Mouse (Mus musculus) midbrain, postnatal 0 days (tissue): ENCODE measurements around the gene Ptprd. TPM values are rescaled to one million over a fixed set of nuclear protein-coding genes. Genes with fewer than 3 reads are reported as not detected.

Source experiments
- ATAC-seq: fragments of 200-750 bp; cut with Nextera tagmentation; 2 replicates; pipeline ENCODE4 v1.8.0; 2017; ENCODE audit warnings: moderate number of reproducible peaks, mild to moderate bottlenecking, moderate TSS enrichment, moderate library complexity; ENCODE audit not compliant: low FRiP score
- DNase-seq: peaks from one replicate; pipeline ENCODE4 v3.0.0-alpha.2; 2015; ENCODE audit warnings: low spot score
- H3K27ac ChIP-seq: fragments of 300-500 bp; sonication (generic); 2 replicates; pipeline ENCODE4 v1.5.1; 2014; ENCODE audit warnings: low read depth, mild to moderate bottlenecking, low read length, mixed read lengths
- H3K27me3 ChIP-seq: fragments of 300-500 bp; sonication (generic); 2 replicates; pipeline ENCODE4 v1.6.1; 2014; ENCODE audit warnings: low read length, control low read depth, mixed read lengths; ENCODE audit not compliant: insufficient read depth
- H3K36me3 ChIP-seq: fragments of 300-500 bp; sonication (generic); 2 replicates; pipeline ENCODE4 v1.6.1; 2014; ENCODE audit warnings: low read length, control low read depth, mixed read lengths; ENCODE audit not compliant: insufficient read depth
- H3K4me1 ChIP-seq: fragments of 300-500 bp; sonication (generic); 2 replicates; pipeline ENCODE4 v1.6.1; 2014; ENCODE audit warnings: mild to moderate bottlenecking, control low read depth, antibody characterized with exemption, low read length, mixed read lengths; ENCODE audit not compliant: insufficient read depth
- H3K4me2 ChIP-seq: fragments of 300-500 bp; sonication (generic); 2 replicates; pipeline ENCODE4 v1.6.1; 2014; ENCODE audit warnings: low read depth, mild to moderate bottlenecking, low read length, mixed read lengths; ENCODE audit not compliant: poor library complexity, severe bottlenecking
- H3K4me3 ChIP-seq: fragments of 300-500 bp; sonication (generic); 2 replicates; pipeline ENCODE4 v1.5.1; 2014; ENCODE audit warnings: low read depth, mild to moderate bottlenecking, low read length, moderate library complexity
- H3K9ac ChIP-seq: fragments of 300-500 bp; sonication (generic); replicated peaks from 2 replicates; pipeline ENCODE4 v1.6.1; 2014; ENCODE audit warnings: mild to moderate bottlenecking, low read length, moderate library complexity, mixed read lengths; ENCODE audit not compliant: poor library complexity, severe bottlenecking
- H3K9me3 ChIP-seq: fragments of 300-500 bp; sonication (generic); 2 replicates; pipeline ENCODE4 v1.6.1; 2016; ENCODE audit warnings: low read length, control low read depth
- CTCF ChIP-seq: IDR thresholded peaks from 2 replicates; pipeline ENCODE4 v1.5.1; 2016; ENCODE audit warnings: antibody characterized with exemption, mild to moderate bottlenecking
- WGBS: fragments of 180-500 bp; shearing (Covaris S2); extraction: QIAGEN DNeasy Blood & Tissue Kit; methylation state at CpG from one replicate; pipeline ENCODE4 v1.1.7; 2014; 5-methylcytosine and 5-hydroxymethylcytosine counted together
- polyA plus RNA-seq: library from polyadenylated mRNA; unstranded; fragments of >200 nt; fragmentation: Nextera tagmentation; extraction: Ambion mirVana; gene quantifications from 2 replicates; pipeline ENCODE4 v1.2.1, GENCODE M21; 2015
- total RNA-seq: library from RNA; depleted of rRNA; stranded (reverse); fragments of >200 nt; gene quantifications from 2 replicates; pipeline ENCODE4 v1.2.3, GENCODE M21; 2014

The Ptprd gene
- total and polyA plus RNA-seq, 2 experiments from 2014 or later, result 66.1 to 102 TPM

DNA sequence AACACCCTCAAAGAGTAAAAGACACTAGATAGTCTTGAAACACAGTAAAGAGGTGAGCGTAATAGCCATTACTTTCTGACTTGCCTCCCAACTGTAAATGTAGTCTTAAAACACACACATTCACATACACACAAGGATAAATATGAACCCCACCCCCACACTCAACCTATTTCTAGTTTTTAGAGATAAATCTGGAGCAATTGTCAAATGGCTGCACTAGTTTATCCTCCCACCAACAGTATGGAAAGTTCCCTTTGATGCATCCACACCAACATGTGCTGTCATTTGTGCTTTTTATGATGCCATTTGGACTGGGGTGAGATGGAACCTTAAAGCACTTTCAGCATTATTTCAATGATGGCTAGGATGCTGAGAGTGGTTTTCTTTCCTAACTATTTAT lies 2019.7 kb downstream of the Ptprd start:
- Histone ChIP-seq H3K4me1 (no peaks in the 10 kb centered on the region), H3K4me2 (no peak overlapping the region), H3K4me3 (no peak overlapping the region), H3K27ac (no peak overlapping the region), H3K9ac (no peak overlapping the region), H3K9me3 (no peaks in the 10 kb centered on the region), H3K36me3 (no peaks in the 10 kb centered on the region), H3K27me3 (no peaks in the 10 kb centered on the region)
- DNase-seq (no peak), ATAC-seq (no peak)
- 94% methylated on average over 1 of the region's 1 CpGs for WGBS
- no peak for TF ChIP-seq CTCF

DNA sequence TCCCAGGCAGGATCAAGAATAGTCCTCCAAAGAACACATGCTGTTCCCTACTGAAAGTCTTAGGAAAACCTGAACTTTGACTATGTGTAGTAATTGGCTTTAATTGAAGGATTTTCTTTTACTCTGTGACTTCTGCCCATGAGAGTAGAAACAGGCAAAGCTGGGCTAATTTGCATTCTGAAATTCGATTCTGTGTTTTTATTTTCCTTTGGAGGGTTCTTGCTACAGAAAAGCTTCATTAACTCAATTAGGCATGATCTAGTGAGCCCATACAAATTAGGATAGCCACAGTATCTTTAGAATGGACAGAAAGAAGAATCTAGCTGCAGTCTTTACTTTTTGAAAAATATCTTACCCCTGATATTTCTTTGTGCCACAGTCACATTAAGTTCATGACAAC lies 2021.0 kb downstream of the Ptprd start:
- TF ChIP-seq CTCF, result no peak
- H3K4me2 ChIP-seq, result no peak overlapping the region
- ATAC-seq (no peak), DNase-seq (peak; percentile 31)
- H3K36me3 ChIP-seq, result no peaks in the 10 kb centered on the region
- no peaks in the 10 kb centered on the region for H3K27me3 ChIP-seq
- H3K9me3 ChIP-seq, result no peaks in the 10 kb centered on the region
- H3K4me1 ChIP-seq, result no peaks in the 10 kb centered on the region
- H3K27ac ChIP-seq, result no peak overlapping the region
- H3K9ac ChIP-seq, result no peak overlapping the region
- 29% methylated on average over 1 of the region's 1 CpGs for WGBS
- no peak overlapping the region for H3K4me3 ChIP-seq

GRCm38 (mm10) chr4:76183095-76183494 lies 2028.7 kb downstream of the Ptprd start:
- Histone ChIP-seq H3K36me3 (no peaks in the 10 kb centered on the region), H3K27ac (no peak overlapping the region), H3K9me3 (no peaks in the 10 kb centered on the region), H3K4me1 (no peaks in the 10 kb centered on the region), H3K4me3 (no peak overlapping the region), H3K9ac (no peak overlapping the region), H3K27me3 (no peaks in the 10 kb centered on the region), H3K4me2 (no peak overlapping the region)
- ATAC-seq (no peak), DNase-seq (no peak)
- no peak for TF ChIP-seq CTCF
- WGBS, result 90% methylated on average over 3 of the region's 3 CpGs

- H3K4me1 ChIP-seq, result no peaks in the 10 kb centered on the region
- H3K9ac ChIP-seq, result no peak overlapping the region
- H3K9me3 ChIP-seq, result no peaks in the 10 kb centered on the region
- no peaks in the 10 kb centered on the region for H3K27me3 ChIP-seq
- no peak for TF ChIP-seq CTCF
- whole genome bisulfite sequencing, result 42% methylated on average over 8 of the region's 8 CpGs
- no peak overlapping the region for H3K4me3 ChIP-seq
- H3K36me3 ChIP-seq, result no peaks in the 10 kb centered on the region
- DNase-seq, result peak; percentile 57
- ATAC-seq, result no peak
- no peak overlapping the region for H3K4me2 ChIP-seq
- no peak overlapping the region for H3K27ac ChIP-seq
Observed at GRCm38 (mm10) chr4:76179497-76179896, 2032.3 kb downstream of the Ptprd start.

- WGBS, result 93% methylated on average over 1 of the region's 1 CpGs
- ATAC-seq, result no peak
- no peak for TF ChIP-seq CTCF
- no peaks in the 10 kb centered on the region for H3K27me3 ChIP-seq
- H3K9me3 ChIP-seq, result no peaks in the 10 kb centered on the region
- no peak overlapping the region for H3K4me2 ChIP-seq
- no peak for DNase-seq
- H3K36me3 ChIP-seq, result no peaks in the 10 kb centered on the region
- H3K4me3 ChIP-seq, result no peak overlapping the region
- no peak overlapping the region for H3K27ac ChIP-seq
- H3K9ac ChIP-seq, result no peak overlapping the region
- H3K4me1 ChIP-seq, result no peaks in the 10 kb centered on the region
Observed at GRCm38 (mm10) chr4:76175086-76175485, 2036.7 kb downstream of the Ptprd start.

- no peaks in the 10 kb centered on the region for H3K4me1 ChIP-seq
- no peaks in the 10 kb centered on the region for H3K27me3 ChIP-seq
- TF ChIP-seq CTCF, result no peak
- WGBS, result 89% methylated on average over 1 of the region's 1 CpGs
- H3K27ac ChIP-seq, result no peak overlapping the region
- no peak overlapping the region for H3K4me3 ChIP-seq
- no peak overlapping the region for H3K4me2 ChIP-seq
- H3K9ac ChIP-seq, result no peak overlapping the region
- H3K36me3 ChIP-seq, result no peaks in the 10 kb centered on the region
- no peak for DNase-seq
- H3K9me3 ChIP-seq, result no peaks in the 10 kb centered on the region
- no peak for ATAC-seq
Observed at GRCm38 (mm10) chr4:76155750-76156149, 2056.0 kb downstream of the Ptprd start.
